Mouse (Mus musculus): ENCODE data around the gene Aanat.

GRCm38 (mm10) chr11:116565283-116566041, 20.8 kb upstream of the Aanat start:
- TF ChIP-seq CTCF (IDR thresholded peaks at IDR 0.05; ENCODE audit: low read depth, low read length) (no peak), TAL1 (conservative IDR thresholded peaks at IDR 0.05; ENCODE audit: low read depth, low read length) (no peak), GATA1 (IDR thresholded peaks at IDR 0.05; ENCODE audit: borderline replicate concordance, low read length) (no peak), GATA2 (IDR thresholded peaks at IDR 0.05; ENCODE audit: borderline replicate concordance, low read depth, low read length) (no peak)

Measured in G1E (cell line).